Mouse (Mus musculus) forebrain, embryonic 10.5 days (tissue): ENCODE results near the gene Olfr288. TPM values are rescaled to one million over a fixed set of nuclear protein-coding genes. Genes with fewer than 3 reads are reported as not detected.
A peak's percentile ranks its signal among the peaks of the same experiment; 100 is the strongest.

Experiments used
- DNase-seq: peaks from one replicate; pipeline ENCODE4 v3.0.0-alpha.2; 2017; ENCODE audit warnings: low spot score; ENCODE audit errors: extremely low spot score
- H3K27ac ChIP-seq: fragments of 300-500 bp; sonication (generic); 2 replicates; pipeline ENCODE4 v1.5.1; 2016; ENCODE audit warnings: mild to moderate bottlenecking
- H3K27me3 ChIP-seq: fragments of 300-500 bp; sonication (generic); 2 replicates; pipeline ENCODE4 v1.6.1; 2016; ENCODE audit warnings: mild to moderate bottlenecking; ENCODE audit not compliant: poor library complexity, severe bottlenecking
- H3K36me3 ChIP-seq: fragments of 300-500 bp; sonication (generic); replicated peaks from 2 replicates; pipeline ENCODE4 v1.6.1; 2016; ENCODE audit warnings: mild to moderate bottlenecking, moderate library complexity
- H3K4me1 ChIP-seq: fragments of 300-500 bp; sonication (generic); 2 replicates; pipeline ENCODE4 v1.6.1; 2016
- H3K4me3 ChIP-seq: fragments of 300-500 bp; sonication (generic); 2 replicates; pipeline ENCODE4 v1.5.1; 2016; ENCODE audit warnings: mild to moderate bottlenecking, moderate library complexity
- H3K9me3 ChIP-seq: fragments of 300-500 bp; sonication (generic); 2 replicates; pipeline ENCODE4 v1.6.1; 2016; ENCODE audit warnings: mild to moderate bottlenecking, moderate library complexity
- WGBS: fragments of 180-500 bp; shearing (Covaris S2); methylation state at CpG from one replicate; pipeline ENCODE4 v1.1.7; 2016; 5-methylcytosine and 5-hydroxymethylcytosine counted together
- polyA plus RNA-seq: library from polyadenylated mRNA; unstranded; fragments of >200 nt; fragmentation: Nextera tagmentation; extraction: Ambion mirVana; gene quantifications from 2 replicates; pipeline ENCODE4 v1.2.1, GENCODE M21; 2016

Gene Olfr288
- polyA plus RNA-seq = not detected in 2 replicates

DNA sequence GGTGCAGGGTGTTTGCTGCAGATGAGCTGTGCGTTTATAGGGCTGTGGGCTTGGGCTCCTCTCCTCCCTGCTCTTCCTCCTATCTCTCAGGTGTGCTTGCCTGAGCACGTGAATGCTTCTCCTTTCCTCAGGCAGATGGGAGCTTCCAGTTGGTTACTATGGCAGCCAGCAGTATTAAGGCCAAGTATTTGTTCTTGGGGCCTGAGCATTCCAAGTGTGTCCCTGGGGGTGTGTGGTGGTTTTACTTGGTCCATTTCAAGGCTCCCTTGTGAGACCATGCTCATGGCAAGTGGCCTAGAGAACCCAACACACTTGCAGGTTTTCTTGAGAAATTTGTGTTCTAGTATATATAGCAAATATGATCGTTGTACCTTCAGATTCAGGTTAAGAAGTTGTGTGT, at the start of gene Olfr288:
Gene Olfr288, minus strand, starts transcription at position 101 of the 400 bp plus-strand sequence.
- H3K27ac ChIP-seq = no peak within 1 kb of the TSS
- no peaks in the 10 kb centered on the region for H3K27me3 ChIP-seq
- H3K9me3 ChIP-seq = no peaks in the 10 kb centered on the region
- H3K36me3 ChIP-seq = no peaks in the 10 kb centered on the region
- no peak for DNase-seq
- H3K4me3 ChIP-seq = no peak within 1 kb of the TSS
- H3K4me1 ChIP-seq = no peaks in the 10 kb centered on the region
- 75% methylated on average over 3 of the region's 3 CpGs for WGBS

DNA sequence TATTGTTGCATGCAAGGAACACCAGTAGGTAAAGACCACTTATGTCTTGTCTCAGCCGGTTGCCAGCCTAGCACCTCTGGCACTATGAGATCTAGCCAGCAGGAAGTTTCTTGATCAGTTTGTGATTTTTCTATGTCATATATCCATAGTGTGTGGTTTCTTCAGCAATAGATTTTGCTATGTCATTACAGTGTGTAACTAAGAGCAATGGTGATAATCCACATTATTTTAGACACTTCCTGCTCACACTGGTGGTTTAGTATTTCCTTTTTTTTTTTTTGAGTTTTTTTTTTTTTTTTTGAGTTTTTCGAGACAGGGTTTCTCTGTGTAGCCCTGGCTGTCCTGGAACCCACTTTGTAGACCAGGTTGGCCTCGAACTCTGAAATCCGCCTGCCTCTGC, 40.1 kb upstream of the Olfr288 start:
- no peak for DNase-seq
- 90% methylated on average over 4 of the region's 4 CpGs for WGBS

DNA sequence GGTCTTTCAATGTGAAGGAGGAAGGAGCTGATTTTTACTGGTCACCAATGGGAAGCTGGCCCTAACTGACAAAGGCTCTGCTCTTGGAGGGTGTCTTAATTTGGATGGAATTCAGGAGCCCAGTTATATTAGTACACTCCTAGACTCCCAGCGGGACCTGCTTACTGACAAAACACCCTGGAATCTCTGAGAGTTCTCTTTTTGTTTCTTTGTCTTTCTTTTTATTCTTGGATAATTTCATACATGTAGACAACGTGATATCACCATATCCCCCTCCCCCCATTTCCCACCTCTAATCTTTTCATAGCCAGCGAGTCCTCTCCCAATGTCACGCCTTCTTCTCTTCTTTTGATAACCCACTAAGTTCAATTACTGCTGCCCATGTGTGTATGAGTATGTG, 39.0 kb upstream of the Olfr288 start, which contains the start of gene Olfr286:
Gene Olfr286, minus strand, starts transcription at position 101 of the 400 bp plus-strand sequence.
- H3K4me1 ChIP-seq = no peaks in the 10 kb centered on the region
- WGBS = 87% methylated on average over 4 of the region's 4 CpGs
- H3K27me3 ChIP-seq = no peaks in the 10 kb centered on the region
- no peaks in the 10 kb centered on the region for H3K36me3 ChIP-seq
- H3K4me3 ChIP-seq = no peak within 1 kb of the TSS
- no peak within 1 kb of the TSS for H3K27ac ChIP-seq
- DNase-seq = no peak
- H3K9me3 ChIP-seq = no peaks in the 10 kb centered on the region

More for the DNA sequence above, 40.1 kb upstream of the Olfr288 start:
- Histone ChIP-seq H3K4me1 (no peaks in the 10 kb centered on the region), H3K27me3 (no peaks in the 10 kb centered on the region), H3K36me3 (no peaks in the 10 kb centered on the region), H3K27ac (no peak overlapping the region), H3K4me3 (no peak overlapping the region), H3K9me3 (no peaks in the 10 kb centered on the region)

DNA sequence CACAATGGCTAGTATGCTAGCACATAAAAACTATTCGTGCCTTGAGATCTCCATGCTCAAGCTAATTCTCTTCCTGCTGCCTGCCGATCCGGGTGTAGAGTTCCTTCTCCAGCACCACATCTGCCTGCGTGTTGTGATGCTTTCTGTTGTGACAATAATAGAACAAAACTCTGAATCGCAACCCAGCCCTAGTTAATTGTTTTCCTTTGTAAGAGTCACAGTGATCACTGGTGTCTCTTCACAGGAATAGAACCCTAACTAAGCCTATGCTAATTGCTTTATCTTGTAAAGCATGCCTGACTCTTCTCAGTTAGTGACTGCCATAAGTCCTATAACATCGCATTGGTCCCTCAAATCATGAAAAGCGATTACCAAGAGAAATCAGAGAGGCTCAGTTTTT, 30.8 kb upstream of the Olfr288 start:
- H3K27me3 ChIP-seq = no peaks in the 10 kb centered on the region
- H3K4me1 ChIP-seq = 0 out of 2 replicates have a peak, but pooled peaks cover 4% of the 10 kb centered on the region
- no peak overlapping the region for H3K4me3 ChIP-seq
- H3K36me3 ChIP-seq = no peaks in the 10 kb centered on the region
- DNase-seq = no peak
- H3K9me3 ChIP-seq = no peaks in the 10 kb centered on the region
- H3K27ac ChIP-seq = no peak overlapping the region
- 63% methylated on average over 7 of the region's 7 CpGs for WGBS

DNA sequence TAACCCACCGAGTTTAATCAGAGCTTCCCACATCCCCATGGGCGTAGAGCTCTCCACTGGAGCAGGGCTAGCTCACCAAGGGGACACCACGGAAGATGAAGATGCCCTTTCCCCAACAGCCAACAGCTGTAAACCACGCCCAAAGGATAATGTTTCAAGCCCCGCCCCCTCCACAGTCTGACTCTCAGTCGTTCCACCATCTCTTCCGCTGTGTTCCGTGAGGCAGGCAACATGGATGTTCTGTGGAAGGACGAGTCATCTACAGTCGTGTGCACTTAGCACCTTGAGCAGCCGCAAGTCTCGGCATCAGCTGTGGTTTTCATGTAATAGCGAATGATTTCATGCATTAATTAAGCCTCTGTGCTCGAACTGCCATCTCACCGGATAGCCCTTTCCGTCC, 30.3 kb upstream of the Olfr288 start:
- Histone ChIP-seq H3K4me1 (0 out of 2 replicates have a peak, but pooled peaks cover 4% of the 10 kb centered on the region), H3K27ac (no peak overlapping the region), H3K36me3 (no peaks in the 10 kb centered on the region), H3K9me3 (no peaks in the 10 kb centered on the region), H3K27me3 (no peaks in the 10 kb centered on the region), H3K4me3 (peak overlapping the region; percentile 21; the same call in 1 of the 2 replicates)
- WGBS = 46% methylated on average over 16 of the region's 16 CpGs
- no peak for DNase-seq

DNA sequence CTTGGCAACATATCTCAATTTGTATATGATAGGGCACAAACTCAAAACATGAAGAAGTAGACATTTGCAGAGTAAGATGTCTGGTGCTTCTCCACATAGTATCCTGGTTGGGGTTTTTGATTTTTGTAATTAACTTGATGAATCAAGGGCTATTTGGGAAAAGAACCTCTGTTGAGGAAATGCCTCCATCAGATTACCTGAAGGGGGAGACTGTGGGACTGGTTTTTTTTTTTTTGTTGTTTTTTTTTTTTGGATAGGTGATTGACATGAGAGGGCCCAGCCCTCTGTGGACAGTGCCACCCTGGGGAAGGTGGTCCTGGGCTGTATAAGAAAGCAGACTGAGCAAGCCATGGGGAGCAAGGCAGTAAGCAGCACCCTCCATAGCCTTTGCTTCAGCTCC, 27.0 kb upstream of the Olfr288 start:
- 0 out of 2 replicates have a peak, but pooled peaks cover 4% of the 10 kb centered on the region for H3K4me1 ChIP-seq
- no peak overlapping the region for H3K27ac ChIP-seq
- no peaks in the 10 kb centered on the region for H3K27me3 ChIP-seq
- no peak overlapping the region for H3K4me3 ChIP-seq
- H3K9me3 ChIP-seq = no peaks in the 10 kb centered on the region
- no peak for DNase-seq
- H3K36me3 ChIP-seq = no peaks in the 10 kb centered on the region

DNA sequence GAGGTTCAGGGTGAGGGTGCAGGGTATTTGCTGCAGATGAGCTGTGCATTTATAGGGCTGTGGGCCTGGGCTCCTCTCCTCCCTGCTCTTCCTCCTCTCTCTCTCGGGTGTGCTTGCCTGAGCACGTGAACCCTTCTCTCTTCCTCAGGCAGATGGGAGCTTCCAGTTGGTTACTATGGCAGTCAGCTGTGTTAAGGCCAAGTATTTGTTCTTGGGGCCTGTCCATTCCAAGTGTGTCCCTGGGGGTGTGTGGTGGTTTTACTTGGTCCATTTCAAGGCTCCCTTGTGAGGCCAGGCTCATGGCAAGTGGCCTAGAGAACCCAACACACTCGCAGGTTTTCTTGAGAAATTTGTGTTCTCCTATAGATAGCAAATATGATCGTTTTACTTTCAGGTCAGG, 25.5 kb upstream of the Olfr288 start, which contains the start of the genes Gm44579 and Olfr287:
Gene Gm44579, minus strand, starts transcription at position 101 of the 400 bp plus-strand sequence.
Gene Olfr287, minus strand, starts transcription at position 180 of the 400 bp plus-strand sequence.
- H3K4me3 ChIP-seq = no peak within 1 kb of the TSS

DNA sequence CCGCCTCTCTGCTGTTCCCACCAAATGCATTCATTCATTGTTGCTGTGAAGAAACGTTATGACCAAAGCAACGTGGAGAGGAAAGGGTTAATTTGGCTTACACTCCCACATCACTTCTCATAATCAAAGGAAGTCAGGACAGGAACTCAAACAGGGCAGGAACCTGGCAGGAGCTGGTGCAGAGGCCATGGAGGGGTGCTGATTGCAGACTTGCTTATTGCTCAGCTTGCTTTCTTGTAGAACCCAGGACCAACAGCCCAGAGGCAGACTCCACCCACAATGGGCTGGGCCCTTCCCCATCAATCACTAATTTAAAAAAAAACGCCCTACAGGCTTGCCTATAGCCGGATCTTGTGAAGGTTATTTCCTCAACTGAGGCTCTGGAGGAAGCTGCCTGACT, 18.8 kb upstream of the Olfr288 start:
- WGBS = 78% methylated on average over 5 of the region's 5 CpGs
- H3K4me1 ChIP-seq = no peaks in the 10 kb centered on the region
- no peak for DNase-seq
- H3K27ac ChIP-seq = no peak overlapping the region
- no peak overlapping the region for H3K4me3 ChIP-seq
- no peaks in the 10 kb centered on the region for H3K27me3 ChIP-seq
- no peaks in the 10 kb centered on the region for H3K9me3 ChIP-seq
- no peaks in the 10 kb centered on the region for H3K36me3 ChIP-seq

More for the DNA sequence above, 25.5 kb upstream of the Olfr288 start, which contains the start of the genes Gm44579 and Olfr287:
- no peaks in the 10 kb centered on the region for H3K27me3 ChIP-seq
- WGBS = 82% methylated on average over 4 of the region's 4 CpGs
- H3K36me3 ChIP-seq = no peaks in the 10 kb centered on the region
- DNase-seq = no peak
- H3K4me1 ChIP-seq = 0 out of 2 replicates have a peak, but pooled peaks cover 4% of the 10 kb centered on the region
- H3K9me3 ChIP-seq = no peaks in the 10 kb centered on the region
- H3K27ac ChIP-seq = no peak within 1 kb of the TSS

DNA sequence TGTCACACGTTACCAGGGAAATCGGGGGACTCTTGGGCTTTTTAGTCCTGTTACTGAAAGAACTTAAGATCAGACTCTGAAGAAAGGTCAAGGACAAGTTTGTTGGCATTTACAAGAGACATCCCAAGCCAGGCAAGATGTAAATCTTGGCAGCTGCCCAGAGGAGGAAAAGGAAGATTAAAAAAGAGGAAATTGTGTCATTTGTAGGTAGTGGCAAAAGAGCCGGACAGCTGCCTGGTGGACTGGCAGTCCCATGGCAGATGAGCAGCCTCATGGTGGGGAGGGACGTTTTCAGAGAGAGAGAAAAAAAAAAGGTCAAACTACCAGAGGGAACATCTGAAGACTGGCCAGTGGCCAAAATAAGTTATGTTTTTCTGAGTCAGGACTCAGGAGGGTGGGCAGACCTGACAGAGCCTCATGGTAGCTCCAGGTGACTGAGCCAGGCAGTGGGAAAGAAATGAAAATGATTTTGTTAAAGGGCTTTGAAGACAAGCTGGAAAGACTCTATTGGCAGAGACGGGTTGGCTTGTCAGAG, 18.1 kb upstream of the Olfr288 start:
- Histone ChIP-seq H3K4me1 (no peaks in the 10 kb centered on the region), H3K4me3 (no peak overlapping the region), H3K36me3 (no peaks in the 10 kb centered on the region), H3K27me3 (no peaks in the 10 kb centered on the region), H3K27ac (no peak overlapping the region), H3K9me3 (no peaks in the 10 kb centered on the region)
- 86% methylated on average over 5 of the region's 5 CpGs for WGBS
- no peak for DNase-seq

DNA sequence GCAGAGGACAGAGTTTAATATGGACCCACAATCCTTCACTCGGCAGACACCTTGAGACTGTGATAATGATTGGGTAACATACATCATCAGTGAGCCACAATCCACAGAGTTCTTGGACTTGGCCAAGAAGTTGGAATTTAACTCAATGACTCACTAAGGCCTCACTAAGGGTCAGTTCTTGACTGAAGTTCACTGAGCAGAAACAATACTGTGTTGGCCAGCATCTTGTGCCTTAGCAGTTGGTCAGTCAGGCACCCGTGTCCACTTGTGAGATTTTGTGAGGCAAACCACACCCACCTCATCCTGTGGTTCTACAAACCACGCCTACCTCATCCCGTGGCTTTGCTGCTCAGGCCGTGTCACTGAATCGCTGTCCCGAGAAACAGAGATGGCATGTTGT, 14.3 kb upstream of the Olfr288 start:
- Histone ChIP-seq H3K27ac (no peak overlapping the region), H3K27me3 (no peaks in the 10 kb centered on the region), H3K36me3 (no peaks in the 10 kb centered on the region), H3K4me3 (no peak overlapping the region), H3K4me1 (no peaks in the 10 kb centered on the region), H3K9me3 (no peaks in the 10 kb centered on the region)
- 87% methylated on average over 7 of the region's 7 CpGs for WGBS
- DNase-seq = no peak

DNA sequence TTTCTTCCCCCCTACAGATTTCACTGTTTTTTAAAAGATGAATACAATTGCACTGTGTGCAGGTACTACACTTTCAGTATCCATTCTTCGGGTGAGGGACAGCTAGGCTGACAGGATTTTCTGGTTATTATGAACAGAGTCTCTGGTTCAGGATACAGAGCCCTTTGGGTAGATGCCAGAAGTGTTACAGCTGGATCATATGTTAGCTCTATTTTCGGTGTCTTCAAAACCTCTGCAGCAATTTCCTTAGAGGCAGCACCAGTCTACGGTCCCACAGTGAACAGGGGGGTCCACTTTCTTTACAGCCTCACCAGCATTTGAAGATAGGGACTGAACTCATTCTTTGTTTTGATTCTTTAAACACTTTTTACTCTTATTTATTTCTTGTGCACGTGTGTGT, 10.9 kb downstream of the Olfr288 start:
- H3K27ac ChIP-seq = no peak overlapping the region
- H3K4me3 ChIP-seq = no peak overlapping the region
- H3K4me1 ChIP-seq = peaks cover 19% of the 10 kb centered on the region
- WGBS = 80% methylated on average over 4 of the region's 4 CpGs
- H3K36me3 ChIP-seq = no peaks in the 10 kb centered on the region
- H3K27me3 ChIP-seq = peaks cover 11% of the 10 kb centered on the region
- DNase-seq = no peak
- H3K9me3 ChIP-seq = no peaks in the 10 kb centered on the region

DNA sequence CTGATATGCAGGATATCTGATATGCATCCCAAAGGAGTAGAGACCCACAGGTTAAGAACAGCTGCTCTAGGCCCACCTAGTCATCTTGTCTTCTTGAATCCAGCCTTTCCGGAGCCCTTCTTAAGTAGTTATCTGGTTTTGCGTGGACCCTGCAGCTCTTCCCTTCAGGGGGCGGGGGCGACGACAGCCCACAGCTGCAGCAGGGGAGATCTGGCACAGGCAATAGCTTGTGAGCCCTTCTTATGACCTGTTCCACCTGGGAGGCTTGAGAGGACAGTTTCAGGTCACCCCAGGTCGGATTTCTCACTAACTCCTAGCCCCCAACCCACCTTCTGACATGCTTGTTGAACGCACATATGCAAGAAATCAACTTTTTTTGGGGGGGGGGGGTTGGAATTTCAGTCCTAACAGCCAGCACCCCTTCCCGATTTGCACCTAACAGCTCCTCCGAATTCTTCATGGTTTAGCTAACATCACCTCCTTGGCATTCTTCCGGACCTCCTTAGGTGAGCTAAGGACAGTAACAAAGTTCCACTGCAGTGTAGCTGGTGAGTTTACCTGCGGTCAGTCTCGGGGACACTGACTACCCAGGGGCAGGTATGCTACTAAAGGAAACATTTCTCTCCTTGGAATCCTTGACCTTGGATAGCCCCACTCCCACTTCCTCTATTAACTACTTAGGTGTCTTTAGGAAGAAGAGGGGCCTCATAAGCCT, 13.3 kb downstream of the Olfr288 start:
- WGBS = 70% methylated on average over 12 of the region's 12 CpGs
- no peak for DNase-seq
- H3K4me3 ChIP-seq = peak overlapping the region; percentile 61; the same call in 1 of the 2 replicates

DNA sequence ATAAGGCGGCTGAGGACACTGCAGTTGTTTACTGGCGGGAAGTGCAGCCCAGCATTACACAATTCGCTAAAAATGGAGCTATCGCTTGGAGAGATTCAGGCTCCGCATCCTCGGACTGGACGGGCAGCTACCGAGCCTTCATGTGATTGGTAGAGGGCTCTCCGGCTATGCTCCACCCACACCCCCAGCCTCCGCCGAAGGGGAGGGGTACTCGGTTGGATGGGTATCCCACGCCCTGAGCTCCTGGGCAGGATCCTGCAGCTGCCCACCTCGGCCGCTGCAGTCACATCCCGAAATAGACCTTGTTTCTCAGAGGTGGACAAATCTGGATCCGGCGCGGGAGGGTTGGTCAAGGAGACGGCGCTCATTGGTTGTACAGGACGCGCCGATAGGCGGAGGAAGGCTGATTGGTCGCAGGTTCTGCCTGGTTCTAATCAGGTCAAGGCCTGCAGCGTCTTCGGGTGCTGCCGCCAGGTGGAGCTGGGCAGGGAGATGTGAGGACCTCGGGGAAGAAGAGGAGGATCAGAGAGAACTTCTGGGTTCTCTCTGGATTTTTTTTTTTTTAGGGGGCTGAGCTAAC, 14.1 kb downstream of the Olfr288 start:
- H3K27ac ChIP-seq = peak overlapping the region; percentile 84

More for the DNA sequence above, 13.3 kb downstream of the Olfr288 start:
- peaks cover 32% of the 10 kb centered on the region for H3K27me3 ChIP-seq
- no peaks in the 10 kb centered on the region for H3K9me3 ChIP-seq
- no peaks in the 10 kb centered on the region for H3K36me3 ChIP-seq
- no peak overlapping the region for H3K27ac ChIP-seq
- peaks cover 19% of the 10 kb centered on the region for H3K4me1 ChIP-seq

More for the DNA sequence above, 14.1 kb downstream of the Olfr288 start:
- DNase-seq = peak; percentile 95
- H3K27me3 ChIP-seq = peaks cover 38% of the 10 kb centered on the region
- H3K9me3 ChIP-seq = no peaks in the 10 kb centered on the region
- H3K4me1 ChIP-seq = peaks cover 19% of the 10 kb centered on the region
- no peaks in the 10 kb centered on the region for H3K36me3 ChIP-seq
- 0% methylated on average over 30 of the region's 30 CpGs for WGBS
- H3K4me3 ChIP-seq = peak overlapping the region; percentile 61
